Mouse (Mus musculus) right cerebral cortex, postnatal 36 days (tissue): Measurements from ENCODE around the gene Ccdc60.
A peak's percentile ranks its signal among the peaks of the same experiment; 100 is the strongest.
"Not testable (repeated sequence)": the region's sequence is repeated elsewhere in the genome, so short reads cannot be mapped to it uniquely, and the experiment has no call there.

Experiments used
- DNase-seq, 2 experiments: peaks; one replicate each; pipeline ENCODE4 v3.0.0; 2022; ENCODE audit warnings: low spot score in 2 of 2, mixed read lengths in 1 of 2

The Ccdc60 gene

GRCm38 (mm10) chr5:116192693-116193092 lies 96.1 kb downstream of the Ccdc60 start:
- DNase-seq = no peak

GRCm38 (mm10) chr5:116191596-116191995 lies 97.2 kb downstream of the Ccdc60 start:
- DNase-seq = no peak

DNA sequence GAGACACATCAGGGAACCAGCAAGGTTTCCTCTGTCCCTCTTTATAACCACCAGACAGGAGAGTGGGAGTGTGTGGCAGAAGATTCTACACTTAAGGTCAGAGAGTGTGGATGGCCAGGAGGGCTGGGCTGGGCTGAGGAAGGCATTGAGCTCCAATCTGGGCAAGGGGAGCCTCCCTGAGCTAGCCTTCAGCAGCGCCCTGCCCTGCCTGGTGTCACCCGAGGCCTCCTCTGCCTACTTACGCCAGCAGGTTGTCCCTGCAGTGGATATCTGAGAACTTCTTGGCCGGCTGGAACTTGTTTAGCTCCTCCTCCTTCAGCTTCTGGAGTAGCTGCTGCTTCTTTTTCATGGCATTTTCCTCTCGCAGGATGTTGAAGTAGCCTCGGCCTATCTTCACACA lies 99.0 kb downstream of the Ccdc60 start:
- no peak for DNase-seq

DNA sequence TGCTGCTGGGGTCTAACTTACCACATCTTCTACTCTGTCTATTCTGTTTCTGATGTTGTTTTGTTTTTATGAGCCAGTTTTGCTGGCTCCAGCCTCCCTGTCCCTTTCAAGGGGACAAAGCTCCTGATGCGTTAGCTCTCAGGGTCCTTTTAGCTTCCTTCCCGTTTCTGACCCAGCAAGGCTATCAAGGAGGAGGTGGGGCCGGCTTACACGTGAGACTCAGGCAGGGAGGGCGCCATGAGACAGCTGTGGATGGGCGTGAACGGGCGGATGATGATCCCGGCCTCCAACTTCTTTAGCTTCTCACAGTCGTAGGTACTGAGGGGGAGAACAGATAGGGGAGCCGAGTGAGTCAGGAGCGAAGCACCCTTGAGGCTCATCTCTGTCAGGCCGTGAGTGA lies 108.2 kb downstream of the Ccdc60 start:
- no peak for DNase-seq

DNA sequence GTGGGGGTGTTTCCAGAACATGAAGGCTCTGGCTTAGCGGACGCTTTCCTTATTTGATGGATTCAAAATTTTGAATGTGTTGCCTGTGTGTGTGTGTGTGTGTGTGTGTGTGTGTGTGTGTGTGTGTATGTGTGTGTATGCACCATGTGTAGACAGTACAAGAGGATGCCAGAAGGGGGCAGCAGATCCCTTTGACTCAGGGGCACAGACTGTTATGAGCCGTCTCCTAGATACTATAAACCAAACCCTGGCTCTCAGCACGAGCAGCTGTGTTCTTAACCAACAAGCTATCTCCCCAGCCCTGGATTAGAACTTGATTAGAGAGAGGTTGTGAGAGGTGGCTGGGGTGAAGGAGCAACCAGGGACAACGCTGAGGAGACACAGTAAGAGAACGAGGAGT lies 117.1 kb downstream of the Ccdc60 start:
- DNase-seq = no peak

- no peak for DNase-seq
Observed at GRCm38 (mm10) chr5:116166965-116167364, 121.8 kb downstream of the Ccdc60 start.

- no peak for DNase-seq
Observed at GRCm38 (mm10) chr5:116165203-116165888, 123.4 kb downstream of the Ccdc60 start.

DNA sequence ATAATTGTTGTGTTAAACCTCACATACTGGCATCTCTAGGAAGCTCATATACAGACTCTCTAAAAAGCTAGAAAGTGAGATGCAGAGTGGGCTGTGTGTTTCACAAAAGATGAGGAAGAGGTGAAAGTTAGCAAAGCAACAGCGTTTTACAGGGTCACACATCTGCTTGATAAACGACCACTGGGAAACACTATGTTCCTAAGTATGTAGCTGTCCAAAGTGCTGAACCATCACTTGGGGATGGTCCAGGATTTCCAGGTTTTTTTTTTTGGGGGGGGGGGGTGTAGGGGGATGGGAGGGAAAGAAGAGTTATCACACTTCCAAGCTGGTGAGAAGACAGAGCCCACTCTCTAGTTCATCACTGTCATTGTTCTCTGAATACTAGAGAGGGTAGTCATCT lies 134.0 kb downstream of the Ccdc60 start:
- no peak for DNase-seq

GRCm38 (mm10) chr5:116146446-116146845 lies 142.3 kb downstream of the Ccdc60 start:
- not testable (repeated sequence) for DNase-seq

GRCm38 (mm10) chr5:116144711-116145110 lies 144.1 kb downstream of the Ccdc60 start:
- DNase-seq = no peak

DNA sequence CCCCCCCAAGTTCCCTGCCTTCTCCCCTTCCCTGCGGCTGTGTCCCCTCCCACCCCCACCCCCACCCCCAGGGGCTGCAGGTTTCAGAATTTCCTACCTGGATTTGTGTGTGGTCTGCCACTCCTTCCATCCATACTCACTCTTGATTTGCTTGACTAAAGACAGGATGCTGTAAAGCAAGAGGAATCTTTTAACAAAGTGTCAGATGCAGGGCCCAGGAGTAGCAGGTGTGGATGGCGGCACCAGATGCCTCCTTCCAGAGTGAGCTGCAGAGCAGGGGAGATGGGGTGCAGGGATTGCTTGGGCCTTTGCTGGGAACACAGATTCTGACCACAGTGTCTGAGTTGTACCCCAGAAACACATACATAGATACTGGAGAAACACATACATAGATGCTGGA lies 148.1 kb downstream of the Ccdc60 start:
- no peak for DNase-seq

DNA sequence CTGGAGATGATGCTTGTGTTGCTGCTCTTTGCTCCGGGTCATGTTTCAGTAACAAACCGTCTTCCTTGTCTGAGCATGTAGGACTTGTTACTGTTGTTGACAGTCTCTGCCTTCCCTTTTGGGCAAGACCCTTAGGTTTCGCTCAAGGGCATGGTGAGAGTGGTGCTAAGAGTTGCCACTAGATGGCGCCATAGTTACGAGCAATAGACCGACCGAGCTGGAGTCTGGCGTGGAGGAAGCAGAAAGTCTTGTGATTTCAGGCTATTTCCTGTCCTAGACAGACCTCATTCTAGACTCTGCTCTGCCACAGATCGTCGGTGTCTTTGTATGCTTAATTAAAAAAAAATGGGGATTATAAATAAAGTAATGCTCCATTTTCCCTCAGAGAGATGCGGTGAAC lies 165.4 kb downstream of the Ccdc60 start:
- DNase-seq = peak; percentile 66 to 72

- DNase-seq = peak in 1 of 2 experiments; percentile 6
Observed at GRCm38 (mm10) chr5:116116567-116116966, 172.2 kb downstream of the Ccdc60 start.

GRCm38 (mm10) chr5:116116110-116116509 lies 172.7 kb downstream of the Ccdc60 start:
- DNase-seq = no peak

GRCm38 (mm10) chr5:116115071-116115834 lies 173.5 kb downstream of the Ccdc60 start:
- no peak for DNase-seq

GRCm38 (mm10) chr5:116108651-116109050 lies 180.1 kb downstream of the Ccdc60 start:
- DNase-seq = no peak

DNA sequence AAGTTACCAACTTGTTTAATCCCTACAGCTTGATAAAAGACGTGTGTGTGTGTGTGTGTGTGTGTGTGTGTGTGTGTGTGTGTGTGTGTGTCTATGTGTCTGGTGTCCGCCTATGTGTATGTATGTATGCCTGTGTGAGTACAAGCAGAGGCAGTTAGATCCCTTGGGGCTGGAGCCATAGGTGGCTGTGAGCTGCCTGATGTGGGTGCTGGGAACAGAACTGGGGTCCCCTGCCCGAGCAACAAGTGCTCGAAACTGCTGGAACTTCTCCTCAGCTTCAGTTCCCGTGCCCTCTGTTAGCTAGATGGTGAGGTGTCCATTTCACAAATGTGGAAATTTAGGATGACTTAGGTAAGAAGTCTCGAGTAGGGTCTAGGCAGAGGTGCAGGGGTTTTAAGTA lies 204.6 kb downstream of the Ccdc60 start:
- no peak for DNase-seq

DNA sequence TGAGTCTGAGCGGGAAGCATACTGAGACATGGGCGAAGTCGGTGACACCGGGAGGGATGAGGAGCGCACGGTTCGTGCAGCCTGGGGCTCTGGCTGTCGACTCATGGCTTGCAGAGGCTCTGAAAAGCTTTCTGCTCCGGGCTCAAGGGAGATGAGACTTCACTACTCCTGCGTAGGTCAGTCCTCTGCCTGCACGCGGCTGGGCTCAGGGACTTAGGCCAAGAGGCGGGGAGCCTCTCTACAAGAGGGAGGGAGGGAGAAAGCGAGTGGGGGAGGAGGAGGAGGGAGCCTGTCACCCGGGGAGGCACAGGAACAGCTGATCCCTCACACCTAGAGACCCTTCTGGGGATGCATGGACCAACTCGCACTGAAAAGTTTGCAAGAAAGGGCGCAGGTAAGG lies 205.7 kb downstream of the Ccdc60 start, which contains the start of gene Tmem233:
Gene Tmem233, minus strand, starts transcription at position 164 of the 400 bp plus-strand sequence.
- DNase-seq = no peak

DNA sequence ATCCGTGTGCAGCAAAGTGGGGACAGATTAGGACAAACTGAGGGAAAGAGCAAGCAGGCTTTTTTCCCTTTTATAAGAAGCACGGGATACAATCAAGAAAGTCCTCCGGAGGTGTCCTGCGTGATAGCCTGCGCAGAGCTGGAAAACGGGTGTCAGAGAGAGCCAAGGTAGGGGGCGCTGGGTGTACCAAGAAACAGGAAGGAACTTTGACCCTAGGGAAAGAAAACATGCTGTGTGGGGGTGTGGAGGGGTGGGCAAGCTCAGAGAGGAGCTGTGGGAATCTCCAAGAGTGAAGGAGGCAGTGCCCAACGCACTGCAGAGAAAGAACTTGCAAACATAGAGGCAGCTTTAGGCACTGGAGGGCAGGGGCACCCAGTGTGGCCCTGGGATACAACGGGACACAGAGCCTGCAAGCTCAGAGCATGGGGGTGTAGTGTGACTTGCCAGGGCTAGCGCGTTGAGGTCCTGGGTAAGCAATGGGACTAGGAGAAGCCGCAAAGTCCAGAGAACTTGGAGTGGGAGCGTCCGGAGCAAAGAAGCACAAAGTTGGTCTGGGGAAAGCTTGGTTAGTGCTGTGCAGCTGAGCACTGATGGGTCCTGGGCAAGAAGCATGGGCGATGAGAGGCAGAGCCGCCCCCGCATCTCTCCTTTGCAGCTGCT lies 206.4 kb downstream of the Ccdc60 start:
- no peak for DNase-seq

- DNase-seq = no peak
Observed at GRCm38 (mm10) chr5:116081616-116082015, 207.2 kb downstream of the Ccdc60 start.

DNA sequence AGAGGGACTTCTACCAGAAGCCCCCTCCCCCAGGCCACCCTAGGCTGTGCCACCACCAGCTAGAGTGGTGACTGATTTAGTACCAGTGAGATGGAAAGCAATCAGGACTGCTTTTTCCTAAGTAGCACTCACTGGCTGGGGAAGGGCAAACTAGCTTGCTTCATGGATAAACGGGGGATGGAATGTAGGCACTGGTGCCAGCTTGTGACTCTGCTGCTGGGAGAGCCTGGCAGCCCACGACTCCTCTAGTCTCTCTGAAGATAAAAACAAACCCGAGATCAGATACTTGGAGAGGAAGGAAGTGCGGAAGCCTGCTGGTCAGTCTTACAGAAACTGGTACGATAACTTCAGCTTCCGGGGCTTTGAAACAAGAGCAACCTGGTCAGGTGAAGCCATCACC lies 208.0 kb downstream of the Ccdc60 start:
- no peak for DNase-seq
